Mouse (Mus musculus) liver, adult 2 months (tissue): ENCODE data around the gene Gm20605. TPM values are rescaled to one million over a fixed set of nuclear protein-coding genes. Genes with fewer than 3 reads are reported as not detected.

Experiments used
- DNase-seq: peaks from one replicate; pipeline ENCODE4 v3.0.0-alpha.2; 2011; ENCODE audit warnings: low read depth, low spot score; ENCODE audit errors: extremely low read depth
- H3K27ac ChIP-seq: fragments of 200-500 bp; replicated peaks from 2 replicates; pipeline ENCODE4 v1.5.1; 2012; ENCODE audit warnings: low read depth, mild to moderate bottlenecking, control low read depth, inconsistent platforms, low read length; ENCODE audit not compliant: insufficient read depth
- H3K27me3 ChIP-seq: fragments of 200-500 bp; 2 replicates; pipeline ENCODE4 v1.6.1; 2012; ENCODE audit warnings: mild to moderate bottlenecking, moderate library complexity, low read length, inconsistent platforms; ENCODE audit not compliant: control insufficient read depth, insufficient read depth
- H3K36me3 ChIP-seq: fragments of 200-500 bp; 2 replicates; pipeline ENCODE4 v1.6.1; 2012; ENCODE audit warnings: low read length, inconsistent platforms; ENCODE audit not compliant: control insufficient read depth, insufficient read depth
- H3K4me1 ChIP-seq: fragments of 200-500 bp; 2 replicates; pipeline ENCODE4 v1.6.1; 2011; ENCODE audit warnings: low read length; ENCODE audit not compliant: control insufficient read depth, insufficient read depth
- H3K4me3 ChIP-seq: fragments of 200-500 bp; 2 replicates; pipeline ENCODE4 v1.5.1; 2011; ENCODE audit warnings: low read depth, mild to moderate bottlenecking, control low read depth, low read length, moderate library complexity; ENCODE audit not compliant: insufficient read depth
- H3K79me2 ChIP-seq: fragments of 200-500 bp; 2 replicates; pipeline ENCODE4 v1.6.1; 2012; ENCODE audit warnings: inconsistent platforms, mild to moderate bottlenecking, low read length, moderate library complexity; ENCODE audit not compliant: control insufficient read depth, insufficient read depth
- H3K9ac ChIP-seq: fragments of 200-500 bp; 2 replicates; pipeline ENCODE4 v1.6.1; 2012; ENCODE audit warnings: low read depth, mild to moderate bottlenecking, control low read depth, inconsistent platforms, low read length
- CTCF ChIP-seq: fragments of 200-500 bp; IDR thresholded peaks from 2 replicates; pipeline ENCODE4 v1.5.1; 2011; ENCODE audit warnings: low read depth, low read length, control low read depth
- POLR2A ChIP-seq: fragments of 200-500 bp; IDR thresholded peaks from 2 replicates; pipeline ENCODE4 v1.6.1; 2011; ENCODE audit warnings: low read length, control low read depth; ENCODE audit not compliant: insufficient read depth; ENCODE audit errors: extremely low read depth
- WGBS: fragments of 180-500 bp; shearing (Covaris S2); methylation state at CpG from one replicate; pipeline ENCODE4 v1.1.7; 2018; 5-methylcytosine and 5-hydroxymethylcytosine counted together
- polyA plus RNA-seq: library from polyadenylated mRNA; depleted of rRNA; stranded (reverse); fragments of >200 nt; gene quantifications from 2 replicates; pipeline ENCODE4 v1.2.3, GENCODE M21; 2012
- total RNA-seq: library from RNA; depleted of rRNA; stranded (reverse); fragments of >200 nt; gene quantifications from 2 replicates; pipeline ENCODE4 v1.2.3, GENCODE M21; 2014

Gene Gm20605
- total and polyA plus RNA-seq, 2 experiments, result 0.74 to 5.6 TPM

DNA sequence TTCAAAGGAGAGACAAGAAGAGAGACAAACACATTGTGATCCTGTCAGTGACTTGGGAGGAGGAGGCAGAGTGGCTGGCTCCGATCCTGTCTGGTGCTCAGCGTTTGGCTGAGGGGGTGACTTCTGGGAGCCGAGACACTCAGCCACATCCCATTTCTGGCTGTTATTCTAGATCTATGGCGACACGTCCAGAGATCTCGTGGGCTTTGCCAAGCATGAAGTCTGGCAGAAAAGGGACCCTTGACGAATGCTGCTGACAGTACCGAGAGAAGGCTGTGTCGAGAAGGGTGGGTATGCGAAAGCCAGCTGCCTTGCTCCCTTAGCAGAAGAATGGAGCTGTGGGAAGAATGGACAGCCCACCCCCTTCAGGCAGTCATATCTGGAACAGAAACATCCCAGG lies 40.0 kb downstream of the Gm20605 start:
- DNase-seq, result no peak
- no peak overlapping the region for H3K9ac ChIP-seq
- H3K4me1 ChIP-seq, result peaks cover 29% of the 10 kb centered on the region
- peaks cover 22% of the 10 kb centered on the region for H3K36me3 ChIP-seq
- H3K27me3 ChIP-seq, result no peaks in the 10 kb centered on the region
- 81% methylated on average over 10 of the region's 10 CpGs for WGBS
- no peak for TF ChIP-seq POLR2A
- no peak for TF ChIP-seq CTCF
- no peak overlapping the region for H3K27ac ChIP-seq
- no peak overlapping the region for H3K4me3 ChIP-seq
- H3K79me2 ChIP-seq, result peaks cover 19% of the 10 kb centered on the region

DNA sequence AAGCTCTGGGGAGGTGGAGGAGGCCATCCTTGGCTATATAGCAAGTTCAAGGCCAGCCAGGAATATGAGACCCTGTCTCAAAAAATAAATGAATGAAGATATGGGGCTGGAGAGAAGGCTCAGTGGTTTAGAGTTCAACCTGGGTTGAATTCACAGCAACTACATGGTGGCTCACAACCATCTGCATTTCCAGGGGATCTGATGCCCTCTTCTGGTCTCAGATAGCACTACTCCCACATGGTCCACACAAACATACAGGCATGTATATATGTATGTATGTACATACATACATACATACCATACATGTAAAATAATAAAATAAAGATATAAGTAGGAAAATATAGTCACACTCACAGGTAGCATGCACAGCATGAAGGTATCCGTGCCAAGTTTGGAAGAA lies 41.3 kb downstream of the Gm20605 start:
- no peak overlapping the region for H3K4me3 ChIP-seq
- H3K79me2 ChIP-seq, result peaks cover 19% of the 10 kb centered on the region; the same call in 1 of the 2 replicates
- peaks cover 17% of the 10 kb centered on the region for H3K36me3 ChIP-seq
- H3K27ac ChIP-seq, result no peak overlapping the region
- no peak for DNase-seq
- H3K4me1 ChIP-seq, result peaks cover 34% of the 10 kb centered on the region
- no peak; the same call in 1 of the 2 replicates for TF ChIP-seq CTCF
- no peak for TF ChIP-seq POLR2A
- no peak overlapping the region for H3K9ac ChIP-seq
- WGBS, result 90% methylated on average over 1 of the region's 1 CpGs
- H3K27me3 ChIP-seq, result no peaks in the 10 kb centered on the region

DNA sequence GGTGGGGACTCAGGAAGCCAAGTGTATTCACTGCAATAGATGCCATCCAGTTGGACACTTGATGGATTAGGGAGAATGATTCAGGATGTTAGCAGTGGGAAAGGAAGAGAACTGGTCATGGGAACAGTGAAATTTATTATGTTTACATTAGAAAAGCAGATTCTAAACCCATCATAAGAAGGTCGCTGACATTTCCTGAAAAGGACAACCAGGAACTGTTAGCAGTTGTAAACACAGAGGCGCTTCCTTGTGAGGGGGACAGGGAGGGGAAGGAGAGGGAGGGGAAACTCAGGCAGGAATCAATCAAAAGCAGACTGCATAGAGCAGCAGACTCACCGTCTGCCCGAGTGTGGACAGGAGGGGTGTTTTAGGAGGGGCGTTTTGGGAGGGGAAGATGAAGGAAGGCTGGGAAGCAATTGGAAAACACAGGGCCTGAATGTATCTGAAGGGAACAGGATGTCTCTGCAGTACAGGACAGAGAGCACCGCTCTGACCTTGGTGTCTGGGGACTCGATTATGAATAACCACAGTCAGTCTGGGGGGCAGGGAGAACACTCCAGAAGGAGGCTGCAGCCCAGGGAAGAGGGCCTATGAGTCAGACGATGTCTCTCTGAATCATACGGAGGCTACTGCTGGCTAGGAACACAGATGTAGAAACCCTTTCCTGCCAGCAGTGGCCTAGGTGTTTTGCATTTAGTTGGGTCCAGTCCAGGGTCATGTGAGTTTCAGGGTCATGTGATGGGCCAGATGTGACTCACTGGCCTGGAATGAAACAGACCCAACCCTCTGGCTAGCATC lies 42.7 kb downstream of the Gm20605 start:
- peaks cover 19% of the 10 kb centered on the region; the same call in 1 of the 2 replicates for H3K79me2 ChIP-seq
- WGBS, result 2% methylated on average over 9 of the region's 9 CpGs
- peaks cover 44% of the 10 kb centered on the region for H3K4me1 ChIP-seq
- H3K27ac ChIP-seq, result peak overlapping the region; percentile 79
- peak overlapping the region; percentile 52 for H3K9ac ChIP-seq
- no peaks in the 10 kb centered on the region for H3K27me3 ChIP-seq
- peaks cover 9% of the 10 kb centered on the region for H3K36me3 ChIP-seq
- no peak overlapping the region for H3K4me3 ChIP-seq
- TF ChIP-seq CTCF, result no peak
- peak; percentile 85 for DNase-seq

DNA sequence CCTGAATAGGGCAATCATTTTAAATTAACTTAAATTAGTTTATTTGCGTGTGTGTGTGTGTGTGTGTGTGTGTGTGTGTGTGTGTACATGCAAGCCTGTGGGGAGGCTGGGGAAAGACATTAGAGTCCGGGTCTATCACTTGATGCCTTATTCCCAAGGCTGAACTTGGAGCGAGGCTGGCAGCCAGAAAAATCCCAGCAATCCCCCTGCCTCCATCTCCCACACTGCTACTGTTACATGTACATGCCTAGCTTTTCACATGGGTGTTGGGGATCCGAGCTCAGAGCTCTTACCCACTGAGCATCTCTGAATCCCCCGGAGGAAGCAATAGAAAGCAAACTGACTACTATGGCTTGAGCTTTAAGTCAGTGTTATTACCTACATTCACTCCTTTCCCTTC lies 43.4 kb downstream of the Gm20605 start:
- Histone ChIP-seq H3K4me3 (no peak overlapping the region), H3K9ac (no peak overlapping the region), H3K36me3 (peaks cover 2% of the 10 kb centered on the region), H3K4me1 (peaks cover 46% of the 10 kb centered on the region), H3K27me3 (no peaks in the 10 kb centered on the region), H3K79me2 (peaks cover 23% of the 10 kb centered on the region; the same call in 1 of the 2 replicates), H3K27ac (peak overlapping the region; percentile 79)
- TF ChIP-seq POLR2A, result no peak
- no peak for TF ChIP-seq CTCF
- 71% methylated on average over 5 of the region's 5 CpGs for WGBS
- DNase-seq, result no peak

DNA sequence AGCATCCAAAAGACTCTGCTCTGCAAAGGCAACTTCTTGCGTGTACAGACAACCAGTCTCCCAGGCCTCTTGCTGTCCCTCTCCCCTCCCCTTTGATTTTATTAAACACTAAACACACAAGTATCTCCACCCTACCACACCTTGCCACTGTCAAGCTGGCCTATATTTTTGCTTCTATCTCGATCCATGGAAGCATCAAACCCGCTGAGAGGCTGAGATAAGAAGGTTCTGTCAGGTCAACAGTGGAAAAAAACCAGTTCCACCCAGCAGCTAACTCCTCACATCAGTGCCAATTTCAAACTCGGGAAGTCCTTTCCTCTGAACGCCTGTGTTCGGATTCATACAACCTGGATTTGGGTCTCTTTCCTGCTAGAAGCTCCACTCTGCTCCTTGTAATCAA lies 44.0 kb downstream of the Gm20605 start:
- peak; percentile 72 for DNase-seq
- Histone ChIP-seq H3K27ac (peak overlapping the region; percentile 79), H3K9ac (no peak overlapping the region; the same call in 1 of the 2 replicates), H3K36me3 (no peaks in the 10 kb centered on the region), H3K27me3 (no peaks in the 10 kb centered on the region), H3K4me3 (no peak overlapping the region), H3K4me1 (peaks cover 49% of the 10 kb centered on the region), H3K79me2 (peaks cover 27% of the 10 kb centered on the region; the same call in 1 of the 2 replicates)
- WGBS, result 10% methylated on average over 6 of the region's 6 CpGs
- TF ChIP-seq CTCF, result no peak
- TF ChIP-seq POLR2A, result no peak

DNA sequence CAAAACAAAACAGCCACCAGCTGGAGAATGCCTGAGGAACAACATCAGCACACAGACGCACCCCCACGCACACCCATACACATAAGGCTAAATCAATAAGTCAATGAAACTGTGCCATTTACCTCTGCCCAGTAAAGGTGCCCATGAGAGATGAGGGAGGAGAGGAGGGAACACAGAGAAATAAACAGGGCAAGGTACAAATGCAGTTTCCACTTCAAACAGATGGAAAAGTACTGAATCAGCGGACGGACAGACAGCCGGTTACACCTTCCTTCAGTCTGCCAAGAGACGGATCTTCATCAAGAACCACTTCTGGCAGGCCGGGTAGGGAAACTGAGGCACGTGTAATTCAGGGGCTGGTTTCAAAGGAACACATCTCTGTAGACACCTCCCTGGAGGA lies 45.8 kb downstream of the Gm20605 start:
- WGBS, result 37% methylated on average over 8 of the region's 8 CpGs

More for the DNA sequence above, 45.8 kb downstream of the Gm20605 start:
- TF ChIP-seq CTCF (no peak), POLR2A (no peak)
- Histone ChIP-seq H3K27me3 (no peaks in the 10 kb centered on the region), H3K27ac (peak overlapping the region; percentile 97), H3K9ac (peak overlapping the region; percentile 61), H3K36me3 (no peaks in the 10 kb centered on the region), H3K4me1 (peaks cover 52% of the 10 kb centered on the region), H3K79me2 (peaks cover 24% of the 10 kb centered on the region; the same call in 1 of the 2 replicates), H3K4me3 (peak overlapping the region; percentile 10; the same call in 1 of the 2 replicates)
- peak; percentile 99 for DNase-seq
